Mouse (Mus musculus): ENCODE data around the gene Tepp.

The Tepp gene

DNA sequence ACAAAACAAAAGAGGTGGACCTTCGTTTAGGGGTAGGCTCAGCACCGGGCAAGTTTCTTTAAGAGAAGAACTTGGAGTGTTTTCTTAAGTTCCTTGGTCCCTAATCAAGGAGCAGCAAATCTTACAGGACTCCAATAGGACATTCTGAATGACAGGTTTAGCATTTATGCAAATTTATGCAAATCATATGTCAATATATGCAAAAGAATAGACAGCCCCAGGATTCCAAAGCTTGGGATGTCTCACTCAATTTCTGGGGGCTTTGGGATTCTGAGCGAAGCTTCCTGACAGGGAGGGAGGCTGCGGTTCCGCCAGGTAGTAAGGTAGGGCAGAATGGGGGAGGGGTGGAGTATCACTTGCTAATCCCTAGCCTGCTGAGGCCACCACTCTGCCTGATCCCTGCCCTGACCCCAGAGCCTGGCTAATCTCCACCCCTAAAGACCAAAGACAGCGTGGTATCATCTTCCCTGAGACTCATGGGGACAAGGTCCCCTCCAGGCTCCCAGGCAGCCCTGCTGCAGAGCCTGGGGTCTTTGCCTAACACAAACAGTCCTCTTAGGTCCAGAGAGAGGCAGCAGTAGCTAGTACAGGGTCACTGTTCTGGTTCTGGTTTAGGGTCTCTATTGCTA lies at the start of gene Tepp:
TSS of gene Tepp (plus strand) at position 225 of the 629 bp plus-strand sequence.
- no peak for DNase-seq (ENCODE audit: low read depth, low spot score)

DNA sequence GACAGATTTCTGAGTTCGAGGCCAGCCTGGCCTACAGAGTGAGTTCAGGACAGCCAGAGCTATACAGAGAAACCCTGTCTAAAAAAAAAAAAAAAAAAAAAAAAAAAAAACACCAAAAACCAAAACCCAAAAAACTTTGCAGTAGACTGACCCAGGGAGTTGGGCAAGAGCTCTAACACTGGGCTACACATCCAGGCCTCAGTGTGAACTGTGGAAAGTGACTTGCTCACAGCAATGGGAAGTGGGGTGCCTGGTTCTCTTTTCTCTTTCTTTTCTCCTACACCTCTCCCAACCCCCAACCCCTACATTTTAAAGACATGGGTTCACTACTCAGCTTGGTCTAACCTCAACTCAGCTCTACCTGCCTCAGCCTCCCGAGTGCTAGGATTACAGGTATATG lies 48.2 kb upstream of the Tepp start:
- DNase-seq (ENCODE audit: low read depth, low spot score) = no peak

DNA sequence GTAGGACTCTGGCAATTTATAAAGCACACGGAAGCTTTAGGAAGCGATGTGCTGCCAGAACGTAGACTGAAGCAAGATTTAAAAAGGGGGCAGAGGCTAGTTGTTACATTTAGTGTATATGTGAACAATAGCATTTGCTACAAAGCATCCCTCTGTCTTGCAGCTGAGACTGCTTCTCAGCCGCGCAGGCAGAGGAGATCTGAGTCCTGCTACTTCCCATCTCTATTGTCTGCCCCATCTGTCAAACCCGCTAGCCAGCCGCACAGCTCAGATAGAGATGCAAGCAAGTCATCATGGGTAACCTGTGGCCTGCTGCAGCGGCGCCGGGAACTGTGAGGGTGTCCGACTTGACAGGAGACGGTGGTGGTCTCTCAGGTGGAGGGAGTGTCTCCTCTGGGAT lies 39.9 kb upstream of the Tepp start:
- DNase-seq (ENCODE audit: low read depth, low spot score) = no peak

DNA sequence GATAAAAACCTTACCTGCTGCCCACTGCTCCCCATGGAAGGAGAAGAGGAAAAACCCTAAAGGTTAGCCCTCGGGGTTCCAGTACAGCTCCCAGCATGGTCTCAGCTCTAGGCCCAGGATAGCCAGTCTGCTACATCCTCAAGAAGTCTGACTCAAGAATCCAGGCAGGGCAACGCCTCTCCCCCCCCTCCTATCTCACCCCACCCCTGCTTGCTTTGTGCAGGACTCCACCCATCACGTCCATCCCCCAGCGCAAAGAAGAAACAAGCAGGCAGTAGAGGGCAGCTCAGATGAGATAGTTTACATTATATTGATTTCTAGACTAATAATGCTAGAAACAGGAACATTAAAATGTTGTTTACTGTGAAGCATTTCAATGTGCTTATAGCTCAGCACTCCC lies 38.5 kb upstream of the Tepp start:
- peak; percentile 63 for DNase-seq (ENCODE audit: low read depth, low spot score)

DNA sequence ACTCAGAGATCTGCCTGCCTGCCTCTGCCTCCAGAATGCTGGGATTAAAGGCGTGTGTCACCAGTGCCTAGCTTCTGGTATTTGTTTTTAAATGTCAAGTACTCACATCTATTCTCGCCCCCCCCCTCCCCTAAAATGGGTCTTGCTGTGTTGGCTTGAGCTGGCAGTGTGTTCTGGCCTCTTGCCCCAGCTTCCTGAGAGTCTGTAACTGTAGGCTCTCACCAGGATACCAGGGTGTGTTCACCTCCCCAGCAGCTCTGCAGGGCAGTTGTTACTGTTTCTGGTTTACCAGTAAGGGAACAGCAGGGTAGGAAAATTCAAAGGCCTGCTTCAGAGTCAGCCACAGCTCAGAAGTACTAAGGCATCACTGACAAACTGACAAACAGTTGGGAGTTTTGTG lies 37.5 kb upstream of the Tepp start:
- DNase-seq (ENCODE audit: low read depth, low spot score) = peak; percentile 51

DNA sequence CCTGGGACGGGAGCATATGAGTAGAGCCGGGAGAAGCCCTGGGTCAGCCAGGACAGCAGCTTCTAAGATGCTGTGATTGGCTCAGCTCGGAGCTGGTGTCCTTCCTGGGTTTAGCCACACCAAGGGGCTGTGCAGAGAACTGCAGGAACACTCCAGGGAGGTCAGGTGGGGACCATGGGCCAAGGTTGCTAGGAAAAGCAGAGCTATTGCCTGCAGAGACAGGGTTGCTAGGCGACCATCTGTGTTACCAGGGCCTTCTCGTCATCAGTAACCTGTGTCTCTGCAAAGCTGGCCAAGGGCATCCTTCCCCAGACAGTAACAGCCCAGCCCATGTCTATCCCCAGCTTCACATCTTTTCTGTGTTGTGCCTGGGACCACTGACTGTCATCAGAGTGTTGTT lies 28.9 kb upstream of the Tepp start:
- peak; percentile 8 for DNase-seq (ENCODE audit: low read depth, low spot score)

DNA sequence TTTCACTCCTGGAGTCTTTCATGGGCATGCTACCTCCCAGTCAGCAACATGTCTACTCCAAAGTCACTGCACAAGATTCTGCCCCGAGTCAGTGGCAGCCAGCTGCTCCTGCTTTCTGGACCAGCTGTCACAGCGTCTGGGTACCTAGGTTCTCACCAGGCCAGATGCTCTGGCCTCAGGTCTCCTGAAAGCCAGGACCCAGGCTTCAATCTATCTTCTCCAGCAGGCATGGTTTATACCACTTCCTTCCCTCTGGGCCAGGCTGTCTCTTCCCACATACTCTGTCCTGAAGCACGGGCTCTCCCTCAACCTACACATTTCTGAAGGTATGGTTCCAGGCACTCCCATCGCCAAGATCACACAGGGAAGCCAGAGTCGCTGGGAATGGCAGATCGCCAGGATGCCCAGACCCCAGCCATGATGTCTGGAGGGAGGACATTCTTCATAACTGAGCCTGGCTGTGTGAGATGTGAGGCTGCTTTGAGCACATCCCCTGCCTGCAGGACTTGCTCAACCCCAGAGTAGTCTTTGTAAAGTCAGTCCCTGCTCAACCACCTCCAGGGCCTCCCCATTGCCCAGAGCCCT lies 21.2 kb upstream of the Tepp start:
- DNase-seq (ENCODE audit: low read depth, low spot score) = no peak

DNA sequence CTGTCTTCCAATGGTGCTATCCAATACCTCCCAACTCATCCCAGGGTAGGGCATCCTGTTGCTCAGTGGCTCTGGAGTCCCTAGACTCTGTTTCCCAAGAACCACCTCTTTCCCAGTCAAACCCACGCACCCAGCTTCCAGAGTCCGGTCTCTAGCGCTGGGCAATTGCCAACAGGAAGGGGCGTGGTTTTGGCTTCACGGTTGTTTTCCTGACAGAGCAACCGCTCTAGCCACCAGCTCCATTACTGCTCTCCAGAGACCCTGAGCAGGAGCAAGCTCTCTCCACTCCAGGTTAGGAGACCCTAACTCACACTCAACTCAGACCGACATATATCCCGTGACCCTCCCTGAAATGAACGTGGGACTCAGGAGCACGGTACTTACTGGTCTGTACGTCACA lies 17.2 kb upstream of the Tepp start:
- peak; percentile 30 for DNase-seq (ENCODE audit: low read depth, low spot score)

DNA sequence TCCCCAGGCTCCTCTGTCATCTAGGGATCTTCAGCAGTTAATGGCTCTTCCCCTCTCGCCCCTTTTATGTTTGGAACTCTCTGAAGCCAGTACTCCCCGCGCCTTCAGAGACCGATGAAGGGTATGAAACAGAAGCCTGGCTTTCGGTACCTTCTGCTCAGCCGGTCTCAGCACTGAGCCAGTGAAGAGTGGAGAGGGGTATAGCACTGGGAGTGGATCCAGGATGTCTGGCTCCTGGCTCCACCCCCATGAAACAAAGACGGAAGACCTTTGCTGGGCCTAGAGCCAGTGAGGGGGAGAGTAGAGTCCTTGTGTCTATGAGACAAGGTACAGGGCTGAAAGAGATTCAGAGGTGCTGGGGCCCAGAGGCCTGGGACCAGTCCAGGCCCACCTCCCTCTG lies 16.5 kb upstream of the Tepp start:
- peak; percentile 46 for DNase-seq (ENCODE audit: low read depth, low spot score)

DNA sequence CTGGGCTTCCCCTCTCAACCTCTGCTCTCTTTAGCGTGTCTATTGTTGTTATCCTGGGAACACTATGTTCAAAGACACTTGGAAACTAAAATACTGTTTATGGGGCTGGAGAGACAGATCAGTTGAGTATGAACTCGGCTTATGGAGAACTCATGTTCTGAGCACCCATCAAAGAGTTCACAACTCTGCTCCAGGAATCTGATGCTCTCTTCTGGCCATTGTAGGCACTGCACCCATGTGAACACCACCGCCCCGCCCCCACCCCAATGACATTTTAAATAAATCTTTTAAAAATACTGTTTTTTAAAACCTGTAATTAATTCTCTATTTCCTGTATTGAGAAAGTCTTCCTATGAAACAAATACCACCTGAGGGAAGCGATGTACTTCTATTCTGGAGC lies 8.0 kb upstream of the Tepp start:
- peak; percentile 44 for DNase-seq (ENCODE audit: low read depth, low spot score)

DNA sequence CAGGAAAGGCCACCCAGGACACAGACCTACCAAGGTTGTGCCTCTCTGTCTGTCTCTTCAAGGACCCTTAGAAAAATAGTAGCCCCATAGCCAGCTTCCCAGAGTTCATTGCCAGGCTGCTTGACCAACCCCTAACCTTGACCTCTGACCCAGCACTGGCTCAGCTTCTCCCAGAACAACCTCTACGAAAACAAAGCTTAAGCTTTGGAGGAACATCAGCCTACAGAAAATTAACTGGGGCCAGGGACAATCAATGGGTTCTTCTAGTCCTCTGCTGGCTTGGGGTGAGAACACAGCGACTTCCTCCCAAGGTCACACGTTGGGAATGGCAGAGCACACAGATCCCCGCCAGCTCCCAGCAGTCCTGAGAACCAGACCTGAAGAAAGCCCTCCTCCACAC lies 4.8 kb upstream of the Tepp start:
- DNase-seq (ENCODE audit: low read depth, low spot score) = no peak

DNA sequence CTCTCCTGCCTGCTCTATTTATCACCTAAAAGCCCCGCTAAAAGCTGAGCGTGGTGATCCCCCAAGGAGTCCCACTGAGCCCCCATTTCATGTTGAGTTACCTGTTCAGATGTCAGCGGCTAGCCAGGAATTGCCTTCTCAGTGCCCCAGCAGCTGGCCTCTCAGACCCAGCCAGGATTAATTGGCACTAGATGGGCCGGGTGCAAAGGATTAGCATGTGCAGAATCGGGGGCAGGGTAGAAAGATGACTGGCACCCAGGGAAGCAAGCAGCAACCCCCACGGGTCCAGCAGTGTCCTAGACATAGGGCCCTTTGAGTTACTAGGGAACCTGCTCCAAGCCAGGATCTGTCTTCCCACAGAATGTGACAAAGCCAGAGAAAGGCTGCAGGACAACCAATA lies 3.9 kb upstream of the Tepp start, which contains the start of gene Cngb1:
TSS of gene Cngb1 (minus strand) at position 155 of the 400 bp plus-strand sequence.
- DNase-seq (ENCODE audit: low read depth, low spot score) = no peak

DNA sequence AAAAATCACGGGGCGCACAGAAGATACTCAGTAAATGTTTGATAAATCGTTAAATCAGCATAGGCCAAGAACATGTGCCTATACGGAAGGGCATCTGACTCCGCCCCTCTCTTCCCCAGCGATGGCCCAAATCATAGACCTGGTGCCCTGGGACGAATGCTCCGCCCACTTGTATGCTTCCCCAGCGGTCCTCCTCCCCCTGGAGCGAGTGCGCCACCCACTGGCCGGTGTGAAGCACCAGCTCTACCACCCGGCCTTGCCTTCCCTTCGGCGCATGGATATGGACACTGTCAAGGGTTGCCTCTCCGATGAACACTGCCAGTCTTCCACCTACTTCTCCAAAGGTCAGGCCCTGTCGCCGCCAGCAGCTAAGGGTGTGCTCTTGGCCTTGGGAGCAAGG lies 2.5 kb downstream of the Tepp start:
- peak; percentile 88 for DNase-seq (ENCODE audit: low read depth, low spot score)

DNA sequence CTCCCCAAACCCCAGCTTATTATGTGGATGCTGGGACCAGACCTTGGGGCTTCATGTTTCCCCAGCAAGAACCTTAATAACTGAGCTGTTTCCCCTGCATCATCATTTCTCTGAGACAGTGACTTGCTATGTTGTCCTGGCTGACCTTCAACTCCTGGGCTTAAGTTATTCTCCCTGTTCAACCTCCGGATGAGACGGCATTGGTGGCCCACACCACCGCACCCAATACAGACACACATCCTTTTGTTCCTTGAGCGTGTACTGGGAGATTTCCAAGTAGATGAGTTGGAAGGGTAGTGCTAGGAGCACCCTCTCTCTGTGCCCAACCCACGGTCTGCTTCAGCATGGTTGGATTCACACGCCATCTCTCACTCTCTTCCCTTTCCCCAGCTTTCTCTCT lies 3.5 kb downstream of the Tepp start:
- DNase-seq (ENCODE audit: low read depth, low spot score) = no peak

DNA sequence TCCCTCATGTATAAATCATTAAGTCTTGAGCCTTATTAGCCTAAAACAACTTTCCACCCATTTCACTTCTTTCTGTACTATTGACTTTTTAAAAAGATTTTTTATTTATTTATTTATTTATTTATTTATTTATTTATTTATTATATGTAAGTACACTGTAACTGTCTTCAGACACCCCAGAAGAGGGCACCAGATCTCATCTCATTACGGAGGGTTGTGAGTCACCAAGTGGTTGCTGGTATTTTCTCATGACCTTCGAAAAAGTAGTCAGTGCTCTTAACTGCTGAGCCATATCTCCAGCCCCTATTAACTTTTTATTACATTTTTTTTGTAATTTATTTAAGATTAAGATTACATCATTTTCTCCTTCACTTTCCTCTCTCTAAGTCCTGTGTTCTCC lies 4.3 kb downstream of the Tepp start:
- no peak for DNase-seq (ENCODE audit: low read depth, low spot score)

DNA sequence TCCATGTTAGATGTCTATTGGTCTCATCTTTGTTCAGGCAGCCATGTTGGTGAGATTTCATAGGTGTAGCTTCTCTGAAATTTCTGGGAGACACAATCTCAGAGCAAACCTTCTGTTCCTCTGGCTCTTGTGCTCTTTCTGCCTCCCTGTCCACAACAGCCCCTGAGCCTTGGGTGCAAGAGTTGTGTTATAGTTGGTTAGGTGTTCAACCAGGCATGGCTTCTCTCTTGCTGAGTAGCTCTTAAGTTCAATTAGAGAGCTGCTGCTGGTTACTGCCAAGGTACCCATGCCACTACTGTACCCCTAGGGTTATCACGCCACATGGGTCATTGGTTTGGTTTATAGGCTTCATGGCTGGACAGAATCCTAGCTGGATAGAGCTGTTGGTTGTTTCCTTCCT lies 5.0 kb downstream of the Tepp start:
- DNase-seq (ENCODE audit: low read depth, low spot score) = no peak

DNA sequence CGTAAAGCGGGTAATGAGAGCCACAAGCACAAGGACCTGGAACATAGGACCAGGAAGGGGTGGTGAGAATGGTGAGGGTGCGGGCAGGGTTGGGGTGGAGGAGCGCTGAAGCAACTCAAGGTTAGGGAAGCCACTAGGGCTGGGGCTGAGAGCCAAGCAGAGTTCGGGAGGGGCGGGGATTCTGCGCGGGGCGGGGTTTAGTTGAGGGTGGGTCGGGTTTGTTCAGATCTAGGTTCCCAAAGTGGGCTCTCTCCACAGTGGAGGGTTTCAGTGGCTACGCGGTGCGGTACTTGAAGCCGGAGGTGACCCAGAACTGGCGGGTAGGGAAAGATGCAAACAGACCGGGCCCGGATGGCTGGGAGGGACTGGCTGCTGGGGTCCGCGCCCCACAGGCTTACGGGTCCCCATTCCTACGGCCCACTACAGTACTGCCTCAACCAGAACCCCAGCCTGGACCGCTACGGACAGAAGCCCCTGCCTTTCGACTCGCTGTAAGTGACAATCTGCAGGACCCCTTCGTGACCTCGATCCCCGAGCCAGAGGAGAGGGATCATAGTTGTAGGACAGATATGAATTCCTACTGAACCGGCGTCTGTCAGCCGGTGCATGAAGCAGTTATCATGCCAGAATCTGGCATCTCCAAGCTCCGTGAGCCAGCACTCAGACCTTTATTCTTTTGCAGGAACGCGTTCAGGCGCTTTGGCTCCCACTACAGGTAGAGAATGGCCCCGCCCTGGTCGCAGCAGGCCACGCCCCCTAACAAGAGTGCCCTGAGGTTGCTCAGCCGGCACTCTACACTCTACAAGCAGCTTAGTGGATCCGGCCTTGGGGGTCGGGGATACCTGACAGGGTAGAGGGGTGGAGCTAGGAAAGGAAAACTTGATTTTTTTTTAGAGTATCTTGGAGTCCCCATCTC lies 10.1 kb downstream of the Tepp start:
- DNase-seq (ENCODE audit: low read depth, low spot score) = peak; percentile 82

DNA sequence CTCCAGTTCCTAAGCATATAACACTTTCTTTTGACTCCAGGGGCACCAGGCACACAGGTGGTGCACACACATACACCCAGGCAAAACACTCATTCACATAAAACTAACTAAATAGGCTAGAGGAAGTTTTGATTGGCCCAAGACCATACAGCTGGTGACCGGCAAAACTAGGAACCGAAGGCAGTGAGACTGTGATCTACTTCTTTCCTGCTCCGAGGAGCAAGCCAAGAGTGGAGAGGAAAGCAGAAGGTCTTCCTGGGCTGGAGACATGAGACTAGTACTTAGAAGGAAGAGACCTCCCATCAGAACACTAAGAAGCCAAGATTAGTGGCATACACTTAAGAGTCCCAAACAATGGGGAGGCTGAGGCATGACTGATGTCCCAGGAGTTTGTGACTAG lies 12.8 kb downstream of the Tepp start:
- no peak for DNase-seq (ENCODE audit: low read depth, low spot score)

DNA sequence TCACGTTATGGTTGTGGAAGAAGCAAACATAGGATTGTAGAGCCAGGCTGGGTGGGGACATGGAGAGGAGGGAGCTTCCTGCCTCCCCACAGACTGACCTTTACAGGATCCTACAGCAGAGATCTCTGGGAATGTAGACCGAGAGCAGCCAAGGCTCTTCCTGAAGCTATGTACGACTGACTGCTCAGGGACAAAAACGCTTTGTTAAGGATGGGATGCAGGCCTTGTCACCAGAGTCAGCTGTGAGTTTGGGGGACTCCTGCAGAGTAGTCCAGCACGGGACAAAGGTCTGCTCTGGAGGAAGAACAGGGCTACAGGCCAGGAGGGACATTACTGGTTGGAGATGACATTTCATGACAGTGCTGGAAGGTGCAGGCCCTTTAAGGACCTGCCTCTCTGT lies 14.3 kb downstream of the Tepp start:
- no peak for DNase-seq (ENCODE audit: low read depth, low spot score)

DNA sequence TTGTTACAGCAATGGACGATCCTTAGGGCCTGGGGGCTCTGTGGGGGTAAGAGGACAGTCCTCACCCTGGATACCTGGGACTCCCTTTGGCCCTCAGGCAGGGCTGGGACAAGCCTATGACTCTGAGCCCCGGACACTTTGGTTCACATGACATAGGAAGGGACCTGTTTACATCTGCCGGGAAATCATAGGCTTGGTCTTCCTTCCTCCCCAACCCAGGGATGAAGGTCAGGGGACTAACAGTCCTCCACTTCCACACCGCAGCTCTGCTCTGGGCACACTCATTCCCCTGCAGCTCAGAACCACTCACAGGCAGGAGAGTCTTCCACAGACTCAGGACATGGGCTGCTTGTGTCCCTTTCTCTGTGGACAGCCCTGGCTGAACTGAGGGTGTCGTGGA lies 16.5 kb downstream of the Tepp start:
- DNase-seq (ENCODE audit: low read depth, low spot score) = no peak

DNA sequence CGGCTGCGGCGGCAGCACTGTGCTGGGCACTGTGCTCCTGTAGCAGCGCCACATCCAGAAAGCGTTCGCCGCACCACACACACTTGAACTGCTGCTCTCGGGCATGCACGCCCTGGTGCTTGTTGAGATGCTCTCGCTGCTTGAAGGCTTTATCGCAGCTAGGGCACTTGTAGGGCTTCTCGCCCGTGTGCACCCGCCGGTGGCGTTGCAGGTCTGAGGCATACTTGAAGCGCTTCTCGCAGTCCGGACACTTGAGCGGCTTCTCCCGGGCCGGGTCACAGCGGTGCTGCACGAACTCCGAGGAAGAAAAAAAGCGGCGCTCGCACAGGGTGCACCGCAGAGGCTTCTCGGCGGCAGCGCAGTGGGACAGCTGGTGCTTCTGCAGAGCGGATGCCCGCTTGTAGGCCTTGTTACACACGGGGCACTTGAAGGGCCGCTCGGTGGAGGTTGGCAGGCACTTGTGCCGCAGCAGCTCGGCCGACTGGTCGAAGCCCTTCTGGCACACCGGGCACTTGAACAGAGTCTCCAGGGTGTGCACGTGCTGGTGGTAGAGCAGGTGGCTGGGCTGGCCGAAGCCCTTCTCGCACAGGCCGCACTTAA lies 17.6 kb downstream of the Tepp start:
- DNase-seq (ENCODE audit: low read depth, low spot score) = peak; percentile 61

DNA sequence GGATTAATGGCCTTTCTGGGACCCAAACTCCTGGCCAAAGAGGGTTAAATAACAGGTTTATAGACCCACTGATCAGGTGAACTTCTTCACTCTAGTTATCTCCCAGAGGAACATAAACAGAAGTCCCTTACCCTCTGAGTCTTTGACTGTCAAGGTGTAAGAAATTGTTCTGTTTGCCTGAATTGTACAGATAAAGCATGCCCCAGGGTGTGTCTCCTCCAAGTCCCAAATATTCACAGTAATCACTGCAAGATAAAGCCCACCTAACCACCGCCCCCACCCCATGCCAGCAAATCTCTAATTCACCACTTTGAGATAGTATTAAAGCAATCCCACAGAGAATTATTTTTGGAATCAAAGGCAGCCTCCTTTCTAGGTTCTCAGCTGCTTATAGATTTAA lies 20.0 kb downstream of the Tepp start:
- no peak for DNase-seq (ENCODE audit: low read depth, low spot score)

Measured in R1 (cell line).